Mouse (Mus musculus): ENCODE data around the gene Nek3.
"Not testable (repeated sequence)": the region's sequence is repeated elsewhere in the genome, so short reads cannot be mapped to it uniquely, and the experiment has no call there.

The Nek3 gene

GRCm38 (mm10) chr8:22147706-22148366 lies 18.4 kb downstream of the Nek3 start:
- in situ Hi-C loops (cut with MboI; ENCODE audit: low pct_unique_long_range_greater_than_20kb in 1 of 2, low sequenced_read_pairs in 2 of 2, unreplicated experiment in 1 of 2): no loop called here

DNA sequence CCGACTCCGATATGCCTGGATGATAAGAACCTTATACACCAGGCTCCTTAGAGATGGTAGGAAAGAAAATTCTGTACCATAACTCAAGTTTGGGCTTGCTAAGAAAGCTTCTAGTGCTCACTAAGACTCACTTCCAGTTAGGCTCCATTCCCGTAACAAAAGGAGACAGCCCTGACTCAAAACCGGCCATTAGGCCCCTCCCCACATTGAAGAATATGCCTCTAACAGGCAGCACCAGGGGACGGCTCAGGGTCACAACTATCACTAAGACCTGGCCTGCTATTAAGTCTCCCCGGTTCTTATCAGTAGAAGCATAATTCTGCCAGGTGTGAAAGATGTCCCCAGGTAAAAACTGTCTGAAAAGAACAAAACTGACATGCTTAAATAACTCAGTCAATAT lies 20.4 kb downstream of the Nek3 start:
- in situ Hi-C loops (cut with MboI; ENCODE audit: low pct_unique_long_range_greater_than_20kb in 1 of 2, low sequenced_read_pairs in 2 of 2, unreplicated experiment in 1 of 2): no loop called here

DNA sequence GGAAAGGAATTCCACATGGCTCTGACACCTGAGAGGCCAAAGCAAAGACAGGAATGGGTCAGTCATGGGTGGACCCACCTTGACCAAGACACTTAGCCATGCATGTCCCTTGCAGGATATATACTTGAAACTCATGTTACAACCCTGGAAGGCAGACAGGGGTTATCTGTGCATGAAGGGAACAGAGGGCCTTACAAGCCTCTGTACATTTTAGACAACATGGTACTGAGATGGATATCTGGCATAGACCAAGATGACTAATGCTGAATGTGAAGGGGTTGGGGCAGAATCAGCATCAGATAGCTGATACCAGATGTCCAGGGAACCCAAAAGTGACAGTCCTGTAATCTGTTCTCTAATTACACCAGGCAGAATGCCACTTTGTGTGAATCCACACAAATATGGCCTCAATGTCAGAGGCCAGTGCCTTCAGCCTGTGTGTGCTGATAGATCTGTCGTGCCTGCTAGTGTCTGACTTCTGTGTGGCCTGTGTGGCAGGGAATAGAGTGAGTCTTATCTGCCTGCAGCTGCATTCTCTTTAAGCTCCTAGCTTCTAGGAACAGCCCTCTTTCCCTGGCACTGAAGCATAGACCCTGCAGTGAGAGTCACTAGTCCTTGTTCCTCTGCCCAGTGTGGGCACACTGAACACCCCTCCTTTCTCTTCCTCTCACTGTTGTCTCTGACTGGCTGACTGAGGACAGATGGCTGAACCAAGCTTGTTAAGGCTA lies 22.3 kb downstream of the Nek3 start:
- in situ Hi-C loops (cut with MboI; ENCODE audit: low pct_unique_long_range_greater_than_20kb in 1 of 2, low sequenced_read_pairs in 2 of 2, unreplicated experiment in 1 of 2): no loop called here

- in situ Hi-C loops (cut with MboI; ENCODE audit: low pct_unique_long_range_greater_than_20kb in 1 of 2, low sequenced_read_pairs in 2 of 2, unreplicated experiment in 1 of 2): no loop called here
These were observed 23.6 kb downstream of the Nek3 start for GRCm38 (mm10) chr8:22142592-22142991.

DNA sequence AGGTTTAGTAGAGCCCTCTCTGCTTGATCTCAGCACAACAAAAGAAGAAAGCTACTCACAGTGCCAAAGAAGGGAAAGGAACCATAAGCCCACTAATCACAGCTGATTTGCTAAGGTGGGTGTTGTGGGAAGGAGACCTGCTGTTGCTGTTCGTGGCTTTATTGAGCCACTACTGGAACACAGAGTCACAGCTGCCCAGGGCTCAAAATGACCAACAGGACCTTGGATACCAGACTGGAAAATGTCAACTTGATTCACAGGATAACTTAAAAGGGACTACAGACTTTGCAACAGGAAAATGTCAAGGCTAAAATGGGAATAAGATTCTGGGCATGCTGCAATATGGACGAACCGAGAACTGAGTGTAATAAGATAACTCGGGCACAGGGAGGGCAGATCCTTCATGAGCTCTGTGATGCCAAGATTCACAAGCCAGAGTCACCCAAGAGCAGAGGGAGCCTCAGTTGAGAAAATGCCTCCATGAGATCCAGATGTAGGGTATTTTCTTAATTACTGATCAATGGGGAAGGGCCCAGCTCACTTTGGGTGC lies 24.3 kb downstream of the Nek3 start:
- in situ Hi-C loops (cut with MboI; ENCODE audit: low pct_unique_long_range_greater_than_20kb in 1 of 2, low sequenced_read_pairs in 2 of 2, unreplicated experiment in 1 of 2): no loop called here

DNA sequence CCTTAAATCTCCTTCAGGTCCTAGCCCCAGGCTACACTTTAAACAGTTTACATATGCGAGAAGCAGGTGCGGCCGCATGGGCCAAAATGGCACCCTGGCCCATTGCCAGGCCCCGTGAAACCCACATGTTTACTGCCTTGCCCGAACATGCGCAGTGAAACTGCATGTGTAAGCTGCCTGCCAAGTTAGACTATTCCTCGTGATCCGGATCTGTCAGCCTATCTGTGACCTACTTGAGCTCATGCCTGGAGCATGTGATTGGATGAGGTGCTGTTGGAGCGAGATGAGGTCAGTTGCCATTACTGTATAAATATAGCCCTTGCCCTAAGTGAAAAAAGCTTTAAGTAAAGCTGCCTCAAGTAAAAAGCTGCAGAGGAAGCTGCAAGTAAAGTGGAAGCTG lies 29.8 kb downstream of the Nek3 start:
- in situ Hi-C loops (cut with MboI; ENCODE audit: low pct_unique_long_range_greater_than_20kb in 1 of 2, low sequenced_read_pairs in 2 of 2, unreplicated experiment in 1 of 2): not testable (repeated sequence)

GRCm38 (mm10) chr8:22134750-22135135 lies 31.5 kb downstream of the Nek3 start:
- in situ Hi-C loops (cut with MboI; ENCODE audit: low pct_unique_long_range_greater_than_20kb in 1 of 2, low sequenced_read_pairs in 2 of 2, unreplicated experiment in 1 of 2): no loop called here

GRCm38 (mm10) chr8:22134078-22134749 lies 32.0 kb downstream of the Nek3 start:
- in situ Hi-C loops (cut with MboI; ENCODE audit: low pct_unique_long_range_greater_than_20kb in 1 of 2, low sequenced_read_pairs in 2 of 2, unreplicated experiment in 1 of 2): no loop called here

DNA sequence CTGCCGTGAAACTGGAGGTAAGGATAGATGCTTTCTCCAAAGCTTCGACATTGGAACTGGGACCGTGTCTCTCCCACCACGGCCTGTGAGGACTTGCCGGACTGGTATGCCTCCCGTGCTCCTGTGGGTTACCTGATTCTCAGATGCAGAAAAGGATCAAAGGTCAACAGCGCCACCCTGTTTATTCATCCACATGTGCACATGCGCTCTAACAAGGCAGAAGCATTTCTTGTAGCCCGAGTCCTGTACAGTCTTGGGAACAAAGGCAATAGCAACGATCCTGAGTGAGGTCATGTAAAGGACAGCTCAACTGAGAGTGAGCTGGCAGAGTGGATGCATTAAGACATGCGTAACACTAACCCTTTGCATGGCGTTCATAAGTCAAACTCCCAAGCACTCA lies 34.2 kb downstream of the Nek3 start:
- in situ Hi-C loops (cut with MboI; ENCODE audit: low pct_unique_long_range_greater_than_20kb in 1 of 2, low sequenced_read_pairs in 2 of 2, unreplicated experiment in 1 of 2): no loop called here

DNA sequence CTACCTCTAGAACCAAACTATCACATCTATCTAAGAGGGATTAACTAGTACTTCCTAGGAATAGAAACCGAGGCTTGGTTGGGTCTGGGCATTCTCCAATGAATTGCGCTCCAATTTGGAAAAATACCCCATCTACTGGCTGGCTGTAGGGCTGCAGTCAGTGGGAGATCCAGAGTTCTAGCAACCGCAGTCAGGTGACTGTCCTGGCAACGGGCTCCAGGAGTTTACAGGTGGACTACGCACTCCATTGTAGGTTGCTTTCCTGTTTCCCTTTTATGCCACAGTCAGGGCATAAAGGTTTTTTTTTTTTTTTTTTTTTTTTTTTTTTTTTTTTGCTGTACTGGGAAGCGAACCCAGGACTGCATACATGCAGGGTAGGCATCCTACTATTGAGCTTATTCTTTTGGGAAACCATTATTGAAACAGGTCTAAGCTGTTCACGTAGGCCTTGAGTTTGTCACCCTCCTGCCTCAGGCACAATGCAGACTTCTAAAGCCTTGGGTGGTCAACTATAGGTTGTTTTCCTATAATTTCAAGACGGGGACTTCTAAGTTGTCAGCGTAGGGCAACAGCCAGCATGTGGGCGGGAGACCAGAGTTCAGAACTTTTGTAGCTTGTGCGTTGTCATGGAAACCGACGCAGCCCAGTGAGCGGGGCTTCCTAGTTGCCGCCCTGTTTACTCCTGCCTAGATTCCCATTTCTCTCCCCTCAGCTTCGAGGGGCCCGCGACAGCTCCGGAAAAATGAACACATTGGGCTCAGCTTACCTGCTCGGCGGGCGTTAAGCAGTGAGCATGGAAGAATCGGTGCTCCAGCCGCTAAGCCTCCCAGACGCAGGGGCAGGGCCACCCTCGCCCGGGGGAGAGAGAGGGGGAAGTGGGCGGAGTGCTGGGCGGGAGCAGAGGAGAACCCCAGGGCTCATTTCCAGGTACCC lies 41.7 kb downstream of the Nek3 start, which contains the start of gene Nek5:
Gene Nek5 (minus strand): TSS at position 834 of the 933 bp plus-strand sequence.
- in situ Hi-C loops (cut with MboI; ENCODE audit: low pct_unique_long_range_greater_than_20kb in 1 of 2, low sequenced_read_pairs in 2 of 2, unreplicated experiment in 1 of 2): loop anchor here in 1 of 2 experiments (5.0 kb wide), 1 partner anchor 47 kb away; no protein-coding TSS in a partner anchor

DNA sequence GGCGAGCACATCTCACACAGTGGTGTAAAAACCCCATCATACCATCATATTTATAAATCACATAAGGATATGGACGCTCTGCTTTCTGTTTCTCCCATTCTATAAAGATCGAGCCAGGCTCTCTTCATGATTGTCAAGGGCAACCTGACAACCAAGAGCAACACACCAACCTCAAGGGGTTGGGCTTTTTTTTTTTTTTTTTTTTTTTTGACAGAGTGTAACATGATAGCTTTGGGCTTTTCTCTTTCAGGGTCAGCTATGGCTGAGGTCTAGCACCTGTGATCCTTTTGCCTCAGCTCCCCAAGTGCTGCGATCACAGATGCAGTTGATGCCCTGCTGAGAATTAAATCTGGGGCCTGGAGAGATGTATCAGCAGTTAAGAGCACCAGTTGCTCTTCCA lies 59.2 kb downstream of the Nek3 start:
- in situ Hi-C loops (cut with MboI; ENCODE audit: low pct_unique_long_range_greater_than_20kb in 1 of 2, low sequenced_read_pairs in 2 of 2, unreplicated experiment in 1 of 2): no loop called here

DNA sequence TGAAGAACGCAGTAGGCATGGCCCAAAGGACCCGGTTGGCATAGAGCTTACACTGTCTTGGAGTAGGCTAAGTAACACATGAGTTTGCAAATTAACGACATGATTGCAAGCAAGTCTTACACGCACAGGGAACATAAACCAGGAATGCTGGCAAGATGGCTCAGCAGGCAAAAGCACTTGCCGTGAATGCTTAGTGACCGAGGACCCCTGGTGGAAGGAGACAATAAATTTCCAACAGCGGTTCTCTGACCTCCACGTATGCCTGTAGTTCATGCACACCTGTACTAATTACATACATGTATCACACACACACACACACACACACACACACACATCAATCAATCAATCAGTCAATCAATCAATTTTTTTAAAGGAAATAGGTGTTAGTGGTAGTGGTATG lies 74.7 kb downstream of the Nek3 start:
- in situ Hi-C loops (cut with MboI; ENCODE audit: low pct_unique_long_range_greater_than_20kb in 1 of 2, low sequenced_read_pairs in 2 of 2, unreplicated experiment in 1 of 2): no loop called here

GRCm38 (mm10) chr8:22089226-22089625 lies 77.0 kb downstream of the Nek3 start:
- in situ Hi-C loops (cut with MboI; ENCODE audit: low pct_unique_long_range_greater_than_20kb in 1 of 2, low sequenced_read_pairs in 2 of 2, unreplicated experiment in 1 of 2): no loop called here

DNA sequence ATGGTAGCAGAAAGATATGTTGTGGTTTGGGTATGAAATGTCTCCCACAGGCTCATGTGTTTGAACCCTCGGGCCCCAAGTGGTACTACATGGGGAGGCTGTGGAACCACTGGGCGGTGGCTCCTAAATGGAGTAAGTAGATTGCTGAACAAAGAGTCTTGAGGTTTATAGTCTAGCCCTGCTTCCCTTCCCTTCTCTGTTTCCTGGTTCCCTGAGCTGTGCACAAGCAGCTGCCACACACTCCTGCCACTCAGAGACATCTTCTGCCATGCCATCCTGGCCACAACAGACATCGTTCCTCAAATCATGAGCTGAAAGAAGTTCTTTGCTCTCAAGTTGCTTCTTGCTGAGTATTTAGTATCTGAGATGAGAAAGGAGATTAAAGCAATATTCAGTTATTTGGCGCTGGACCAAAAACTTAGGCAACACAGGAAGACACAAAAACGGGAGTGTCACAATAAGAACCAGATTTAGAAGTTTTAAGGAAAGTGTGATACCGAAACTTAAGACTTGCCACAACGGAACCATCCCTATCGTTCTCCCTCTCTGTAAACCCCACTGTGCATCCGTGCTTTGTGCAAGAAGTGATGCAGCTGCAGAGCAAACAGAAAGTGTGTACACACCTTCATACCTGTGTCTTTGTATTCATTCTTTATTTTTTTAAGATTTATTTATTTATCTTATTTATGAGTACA lies 86.8 kb downstream of the Nek3 start:
- in situ Hi-C loops (cut with MboI; ENCODE audit: low pct_unique_long_range_greater_than_20kb in 1 of 2, low sequenced_read_pairs in 2 of 2, unreplicated experiment in 1 of 2): loop anchor here in 1 of 2 experiments (5.0 kb wide), 1 partner anchor 48 kb away; the partner anchor contains the start of gene Nek5

All from mouse embryonic stem cell (cell line).